Mouse (Mus musculus): ENCODE data around the gene Ythdf1.

The Ythdf1 gene

GRCm38 (mm10) chr2:180920810-180921400 lies at the start of gene Ythdf1:
TSS of gene Ythdf1 (minus strand) at chr2:180920949.
- peak; percentile 99 for DNase-seq

- DNase-seq: peak; percentile 97 to 98
These were observed 46.4 kb upstream of the Ythdf1 start, which contains the start of gene Arfgap1 for GRCm38 (mm10) chr2:180967010-180967763. TSS of gene Arfgap1 (plus strand) at chr2:180967225.

- DNase-seq: peak; percentile 62 to 66
These were observed 45.5 kb upstream of the Ythdf1 start for GRCm38 (mm10) chr2:180966092-180966882.

GRCm38 (mm10) chr2:180963956-180964355 lies 43.2 kb upstream of the Ythdf1 start:
- peak; percentile 88 to 91 for DNase-seq

GRCm38 (mm10) chr2:180962616-180963308 lies 42.0 kb upstream of the Ythdf1 start:
- no peak for DNase-seq

GRCm38 (mm10) chr2:180960187-180960586 lies 39.4 kb upstream of the Ythdf1 start:
- no peak for DNase-seq

- DNase-seq: no peak
These were observed 38.9 kb upstream of the Ythdf1 start for GRCm38 (mm10) chr2:180959605-180960004.

- DNase-seq: peak; percentile 66 to 75
These were observed 33.6 kb upstream of the Ythdf1 start, which contains the start of gene Nkain4 for GRCm38 (mm10) chr2:180954061-180955047. TSS of gene Nkain4 (minus strand) at chr2:180954699.

GRCm38 (mm10) chr2:180953638-180954037 lies 32.9 kb upstream of the Ythdf1 start:
- DNase-seq: no peak

- peak in 1 of 2 experiments; percentile 28 for DNase-seq
These were observed 32.0 kb upstream of the Ythdf1 start for GRCm38 (mm10) chr2:180952731-180953171.

GRCm38 (mm10) chr2:180949947-180950346 lies 29.2 kb upstream of the Ythdf1 start:
- DNase-seq: no peak

- no peak for DNase-seq
These were observed 21.1 kb upstream of the Ythdf1 start for GRCm38 (mm10) chr2:180941869-180942268.

GRCm38 (mm10) chr2:180940187-180940586 lies 19.4 kb upstream of the Ythdf1 start:
- no peak for DNase-seq

GRCm38 (mm10) chr2:180932418-180932817 lies 11.7 kb upstream of the Ythdf1 start:
- no peak for DNase-seq

GRCm38 (mm10) chr2:180928723-180929122 lies 8.0 kb upstream of the Ythdf1 start, which contains the start of gene Birc7:
TSS of gene Birc7 (plus strand) at chr2:180929023.
- DNase-seq: no peak

- peak; percentile 89 to 90 for DNase-seq
These were observed 4.4 kb upstream of the Ythdf1 start for GRCm38 (mm10) chr2:180925176-180925575.

- DNase-seq: no peak
These were observed 2.0 kb upstream of the Ythdf1 start for GRCm38 (mm10) chr2:180922739-180923138.

GRCm38 (mm10) chr2:180919913-180920809 lies 588 bp downstream of the Ythdf1 start:
- peak in 1 of 2 experiments; percentile 58 for DNase-seq

- no peak for DNase-seq
These were observed 4.8 kb downstream of the Ythdf1 start for GRCm38 (mm10) chr2:180915886-180916433.

GRCm38 (mm10) chr2:180910928-180911327 lies 9.8 kb downstream of the Ythdf1 start:
- DNase-seq: no peak

All from cerebellum, postnatal 14 days (tissue).